Mouse (Mus musculus): ENCODE results near the gene Slc35e3.

DNA sequence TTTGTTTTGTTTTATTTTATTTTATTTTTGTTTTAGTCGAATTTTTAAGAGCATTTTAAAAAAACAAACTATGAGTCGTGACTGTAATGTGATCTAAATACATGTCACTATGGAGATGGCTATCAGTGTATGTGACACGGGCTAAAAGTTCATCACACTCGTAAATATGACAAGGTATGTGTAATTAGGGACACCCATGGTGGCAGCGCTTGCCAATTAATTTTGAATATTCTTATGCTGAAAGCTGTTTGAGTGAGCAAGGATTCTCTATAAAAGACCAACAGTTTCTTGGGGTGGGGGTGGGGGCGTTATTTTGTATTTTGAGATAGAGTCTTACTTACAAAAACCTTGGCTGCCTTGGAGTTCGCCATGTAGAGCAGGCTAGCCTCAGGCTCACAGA is 20.5 kb downstream of the Slc35e3 start:
- TF ChIP-seq POLR2A (IDR thresholded peaks at IDR 0.05; ENCODE audit: insufficient read depth, low read length) (no peak), CTCF (IDR thresholded peaks at IDR 0.05; ENCODE audit: low read depth, low read length) (no peak), EP300 (IDR thresholded peaks at IDR 0.05; ENCODE audit: insufficient read depth, low read depth, low read length) (no peak)
